Mouse (Mus musculus) ES-Bruce4 (cell line): Measurements from ENCODE around the gene Thap8. TPM values are rescaled to one million over a fixed set of nuclear protein-coding genes. Genes with fewer than 3 reads are reported as not detected.

ENCODE experiments used
- H3K27ac ChIP-seq: 2 replicates; pipeline ENCODE4 v1.5.1; 2012; ENCODE audit warnings: low read length, inconsistent platforms; ENCODE audit not compliant: insufficient read depth
- H3K27me3 ChIP-seq: 2 replicates; pipeline ENCODE4 v1.6.1; 2012; ENCODE audit warnings: mild to moderate bottlenecking, low read length, inconsistent platforms; ENCODE audit not compliant: control insufficient read depth, poor library complexity, insufficient read depth, severe bottlenecking
- H3K36me3 ChIP-seq: 2 replicates; pipeline ENCODE4 v1.6.1; 2012; ENCODE audit warnings: inconsistent platforms, mild to moderate bottlenecking, low read length, moderate library complexity; ENCODE audit not compliant: control insufficient read depth, poor library complexity, insufficient read depth, severe bottlenecking
- H3K4me1 ChIP-seq: one replicate; pipeline ENCODE4 v1.8.1; 2011; ENCODE audit warnings: low read length; ENCODE audit not compliant: control insufficient read depth, insufficient read depth
- H3K4me3 ChIP-seq: 2 replicates; pipeline ENCODE4 v1.5.1; 2011; ENCODE audit warnings: low read depth, mild to moderate bottlenecking, low read length
- H3K9ac ChIP-seq: 2 replicates; pipeline ENCODE4 v1.6.1; 2012; ENCODE audit warnings: low read depth, mild to moderate bottlenecking, inconsistent platforms; ENCODE audit not compliant: poor library complexity, severe bottlenecking
- H3K9me3 ChIP-seq: replicated peaks from 2 replicates; pipeline ENCODE4 v1.6.1; 2012; ENCODE audit warnings: mild to moderate bottlenecking, low read length, inconsistent platforms; ENCODE audit not compliant: control insufficient read depth, poor library complexity, insufficient read depth, severe bottlenecking
- CTCF ChIP-seq: IDR thresholded peaks from one replicate; pipeline ENCODE4 v1.8.1; 2011; ENCODE audit warnings: low read depth, low read length
- EP300 ChIP-seq: IDR thresholded peaks from 2 replicates; pipeline ENCODE4 v1.6.1; 2011; ENCODE audit warnings: low read depth, low read length; ENCODE audit not compliant: insufficient read depth
- POLR2A ChIP-seq: IDR thresholded peaks from one replicate; pipeline ENCODE4 v1.8.1; 2011; ENCODE audit warnings: low read length; ENCODE audit not compliant: insufficient read depth
- polyA plus RNA-seq: library from polyadenylated mRNA; stranded (reverse); fragments of >200 nt; gene quantifications from 2 replicates; pipeline ENCODE4 v1.2.4, GENCODE M21; 2011; ENCODE audit warnings: low read depth; ENCODE audit not compliant: missing spikeins, insufficient read depth, insufficient read length

The Thap8 gene
- polyA plus RNA-seq, 1 experiment = 0.60 TPM

GRCm38 (mm10) chr7:30334563-30334962, 54.7 kb downstream of the Thap8 start:
- Histone ChIP-seq H3K36me3 (no peaks in the 10 kb centered on the region), H3K4me1 (no peaks in the 10 kb centered on the region), H3K9me3 (no peaks in the 10 kb centered on the region), H3K27me3 (no peaks in the 10 kb centered on the region), H3K4me3 (no peak overlapping the region), H3K9ac (no peak overlapping the region), H3K27ac (no peak overlapping the region)
- no peak for TF ChIP-seq POLR2A
- no peak for TF ChIP-seq EP300
- TF ChIP-seq CTCF = no peak

DNA sequence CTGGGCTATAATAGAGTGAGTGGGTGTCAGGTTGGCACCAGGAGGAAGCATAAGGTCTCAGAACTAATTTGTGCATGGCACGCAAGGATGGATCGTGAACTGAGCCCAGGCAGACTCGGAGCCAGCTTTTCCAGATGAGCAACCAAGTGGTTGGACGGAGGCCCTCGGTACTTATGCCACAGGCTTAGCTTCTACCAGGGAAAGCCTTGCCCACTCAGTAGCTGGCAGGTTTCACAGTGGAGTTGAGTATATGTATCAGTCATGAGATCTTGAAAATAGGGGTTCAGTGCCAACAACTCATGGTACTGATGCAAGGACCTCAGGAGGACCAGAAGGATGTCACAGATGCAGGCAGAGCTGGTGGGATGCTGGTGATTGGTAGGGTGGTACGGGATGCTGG, 55.8 kb downstream of the Thap8 start:
- Histone ChIP-seq H3K36me3 (no peaks in the 10 kb centered on the region), H3K4me1 (no peaks in the 10 kb centered on the region), H3K27ac (no peak overlapping the region), H3K9ac (no peak overlapping the region), H3K27me3 (no peaks in the 10 kb centered on the region), H3K9me3 (no peaks in the 10 kb centered on the region), H3K4me3 (no peak overlapping the region)
- TF ChIP-seq POLR2A = no peak
- no peak for TF ChIP-seq EP300
- no peak for TF ChIP-seq CTCF

DNA sequence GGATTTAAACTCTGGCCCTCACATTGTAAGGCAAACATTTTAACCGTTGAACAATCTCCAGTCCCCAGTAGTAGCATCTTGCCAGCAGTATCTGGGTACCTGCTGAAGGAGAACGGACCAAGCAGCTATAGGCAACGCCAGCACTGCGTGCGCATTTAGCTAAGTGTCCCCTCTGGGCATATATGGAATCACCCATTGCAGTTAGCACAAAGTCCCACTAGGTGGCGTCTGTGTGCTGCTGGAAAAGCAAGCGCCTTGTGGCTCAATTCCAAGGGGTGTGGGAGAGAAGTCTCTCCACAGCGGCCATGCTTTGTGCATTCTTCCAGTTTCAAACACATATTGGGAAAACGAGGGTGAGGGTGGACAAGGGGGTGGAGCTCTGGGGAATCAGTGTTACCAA, 56.5 kb downstream of the Thap8 start:
- no peaks in the 10 kb centered on the region for H3K9me3 ChIP-seq
- TF ChIP-seq POLR2A (no peak), CTCF (peak; percentile 87)
- H3K27ac ChIP-seq = no peak overlapping the region
- no peak overlapping the region for H3K4me3 ChIP-seq
- H3K4me1 ChIP-seq = no peaks in the 10 kb centered on the region
- no peaks in the 10 kb centered on the region for H3K36me3 ChIP-seq
- H3K27me3 ChIP-seq = no peaks in the 10 kb centered on the region
- no peak overlapping the region for H3K9ac ChIP-seq

- no peak overlapping the region for H3K9ac ChIP-seq
- H3K9me3 ChIP-seq = no peaks in the 10 kb centered on the region
- no peaks in the 10 kb centered on the region for H3K27me3 ChIP-seq
- TF ChIP-seq POLR2A (no peak), EP300 (no peak), CTCF (no peak)
- no peaks in the 10 kb centered on the region for H3K36me3 ChIP-seq
- no peaks in the 10 kb centered on the region for H3K4me1 ChIP-seq
- no peak overlapping the region for H3K4me3 ChIP-seq
- H3K27ac ChIP-seq = no peak overlapping the region
Measured at GRCm38 (mm10) chr7:30339432-30340109, 59.7 kb downstream of the Thap8 start.

Other genes starting within 250 kb of the Thap8 start
- gene Zfp14, start 228.7 kb upstream of the Thap8 start, polyA plus RNA-seq = 1.2 and 2.8 TPM in 2 replicates
- gene Zfp82, start 207.2 kb upstream of the Thap8 start, polyA plus RNA-seq = 13.4 and 15.4 TPM in 2 replicates
- gene Gm26920, start 189.7 kb upstream of the Thap8 start, polyA plus RNA-seq = not detected in 2 replicates
- 12.0 and 13.7 TPM in 2 replicates for gene Zfp566, start 189.6 kb upstream of the Thap8 start, polyA plus RNA-seq
- 60.8 and 63.8 TPM in 2 replicates for gene Zfp260, start 185.3 kb upstream of the Thap8 start, polyA plus RNA-seq
- 6.1 and 9.0 TPM in 2 replicates for gene Zfp382, start 158.2 kb upstream of the Thap8 start, polyA plus RNA-seq
- 44.4 and 46.2 TPM in 2 replicates for gene Zfp146, start 110.3 kb upstream of the Thap8 start, polyA plus RNA-seq
- gene Cox7a1, start 96.0 kb upstream of the Thap8 start, polyA plus RNA-seq = 21.7 and 21.8 TPM in 2 replicates
- gene Capns1, start 81.3 kb upstream of the Thap8 start, polyA plus RNA-seq = 359 and 396 TPM in 2 replicates
- gene Polr2i, start 48.1 kb upstream of the Thap8 start, polyA plus RNA-seq = 58.7 and 65.4 TPM in 2 replicates
- gene Tbcb, start 47.8 kb upstream of the Thap8 start, polyA plus RNA-seq = 86.6 and 90.0 TPM in 2 replicates
- gene Ovol3, start 44.4 kb upstream of the Thap8 start, polyA plus RNA-seq = not detected in 2 replicates
- gene Wdr62, start 325 bp downstream of the Thap8 start, polyA plus RNA-seq = 26.2 and 27.0 TPM in 2 replicates
- 49.4 and 52.2 TPM in 2 replicates for gene Clip3, start 11.6 kb downstream of the Thap8 start, polyA plus RNA-seq
- 25.3 and 29.5 TPM in 2 replicates for gene Alkbh6, start 28.6 kb downstream of the Thap8 start, polyA plus RNA-seq
- 41.6 and 43.7 TPM in 2 replicates for gene Syne4, start 34.7 kb downstream of the Thap8 start, polyA plus RNA-seq
- gene E130208F15Rik, start 41.6 kb downstream of the Thap8 start, polyA plus RNA-seq = 0.52 and 0.58 TPM in 2 replicates
- 5.6 and 7.3 TPM in 2 replicates for gene Sdhaf1, start 43.8 kb downstream of the Thap8 start, polyA plus RNA-seq
- gene Lrfn3, start 82.7 kb downstream of the Thap8 start, polyA plus RNA-seq = 4.2 and 6.3 TPM in 2 replicates
- not detected in 2 replicates for gene Tyrobp, start 133.7 kb downstream of the Thap8 start, polyA plus RNA-seq
- not detected in 2 replicates for gene Hcst, start 139.8 kb downstream of the Thap8 start, polyA plus RNA-seq
- gene Nfkbid, start 141.6 kb downstream of the Thap8 start, polyA plus RNA-seq = 4.1 TPM in 2 replicates
- gene Aplp1, start 165.4 kb downstream of the Thap8 start, polyA plus RNA-seq = 70.6 and 78.2 TPM in 2 replicates
- 5.8 and 9.4 TPM in 2 replicates for gene Kirrel2, start 177.6 kb downstream of the Thap8 start, polyA plus RNA-seq
- gene Nphs1, start 178.2 kb downstream of the Thap8 start, polyA plus RNA-seq = 27.5 and 30.9 TPM in 2 replicates
- 0.58 TPM in 1 of 2 replicates, not detected in the other for gene Prodh2, start 213.5 kb downstream of the Thap8 start, polyA plus RNA-seq